Mouse (Mus musculus): ENCODE data around the gene Gcm2. TPM values are rescaled to one million over a fixed set of nuclear protein-coding genes. Genes with fewer than 3 reads are reported as not detected.

Gcm2 gene
- not detected for total RNA-seq (2022)

DNA sequence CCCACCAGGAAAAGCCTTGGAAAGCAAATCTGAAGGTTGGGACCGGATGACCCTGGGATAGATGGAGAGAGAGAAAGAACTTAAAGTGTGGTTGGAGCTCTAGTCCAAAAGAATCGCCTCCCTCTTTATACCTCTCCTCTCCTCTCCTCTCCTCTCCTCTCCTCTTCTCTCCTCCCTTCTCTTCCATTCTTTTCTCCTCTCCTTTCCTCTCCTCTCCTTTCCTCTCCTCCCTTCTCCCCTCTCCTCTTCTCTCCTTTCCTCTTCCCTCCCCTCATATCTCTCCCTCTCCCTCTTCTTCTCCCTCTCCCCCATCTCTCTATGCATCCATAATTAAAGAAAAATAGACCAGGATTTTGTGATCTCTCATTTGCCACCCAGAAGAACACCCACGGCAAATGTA lies at the start of gene Gcm2:
Gcm2 (minus strand) TSS at position 101 of the 400 bp plus-strand sequence.
- no peak for DNase-seq (ENCODE audit: low spot score)

DNA sequence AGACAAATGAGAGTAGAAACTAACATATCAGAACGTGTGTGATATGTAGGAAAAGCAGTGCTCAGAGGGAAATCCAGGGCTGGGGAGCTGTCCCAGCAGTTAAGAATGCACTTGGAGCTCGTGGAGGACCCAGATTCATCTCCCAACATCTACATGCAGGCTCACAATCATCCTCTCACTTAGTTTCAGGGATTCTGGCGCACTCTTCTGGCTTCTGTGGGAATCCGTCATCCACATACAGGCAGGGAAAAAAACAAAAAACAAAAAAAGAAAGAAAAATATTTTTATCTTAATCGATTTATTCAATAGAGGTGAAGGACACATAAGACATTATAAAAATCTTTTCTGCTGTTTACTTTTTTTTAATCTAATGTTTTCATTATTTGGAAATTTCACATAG lies 47.6 kb upstream of the Gcm2 start:
- no peak for DNase-seq (ENCODE audit: low spot score)

DNA sequence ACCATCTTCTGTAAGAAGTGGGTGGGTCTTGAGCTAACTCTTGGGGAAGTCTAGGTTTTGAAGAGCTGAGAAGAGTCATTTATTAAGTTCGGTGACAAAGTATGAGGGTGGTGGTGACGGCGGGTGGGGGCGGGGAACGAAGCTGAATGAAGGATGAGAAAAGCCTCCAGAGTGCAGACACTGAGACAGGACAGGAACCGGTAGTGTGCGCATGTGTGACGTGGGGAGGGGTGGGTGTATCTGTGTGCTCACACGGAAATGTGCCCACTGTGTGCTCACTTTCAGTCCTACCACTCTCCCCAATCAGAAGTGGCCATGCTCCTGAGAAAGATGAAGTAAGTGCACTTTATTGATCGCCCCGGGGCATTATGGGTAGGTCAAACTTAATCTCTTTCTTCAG lies 42.3 kb upstream of the Gcm2 start:
- DNase-seq (ENCODE audit: low spot score), result no peak

DNA sequence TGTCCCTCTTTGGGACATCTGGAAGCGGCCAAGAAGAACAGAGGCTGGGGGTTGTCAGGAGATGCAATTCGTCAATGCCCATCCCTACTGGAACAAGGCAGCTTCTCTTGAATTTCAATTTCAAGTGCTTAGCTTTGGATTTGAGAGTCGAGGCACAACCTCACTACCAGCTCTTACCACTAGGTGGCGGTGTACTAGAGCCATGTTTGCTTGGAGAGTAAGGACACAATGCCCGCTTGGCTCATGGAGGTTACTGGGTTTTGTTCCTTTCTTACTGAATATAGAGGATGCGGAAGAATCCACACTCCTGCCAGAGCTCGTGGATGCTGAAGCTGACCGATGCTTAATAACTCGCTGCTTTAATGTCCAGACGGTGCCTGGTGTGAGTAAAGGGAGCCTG lies 35.4 kb upstream of the Gcm2 start:
- peak; percentile 43 for DNase-seq (ENCODE audit: low spot score)

DNA sequence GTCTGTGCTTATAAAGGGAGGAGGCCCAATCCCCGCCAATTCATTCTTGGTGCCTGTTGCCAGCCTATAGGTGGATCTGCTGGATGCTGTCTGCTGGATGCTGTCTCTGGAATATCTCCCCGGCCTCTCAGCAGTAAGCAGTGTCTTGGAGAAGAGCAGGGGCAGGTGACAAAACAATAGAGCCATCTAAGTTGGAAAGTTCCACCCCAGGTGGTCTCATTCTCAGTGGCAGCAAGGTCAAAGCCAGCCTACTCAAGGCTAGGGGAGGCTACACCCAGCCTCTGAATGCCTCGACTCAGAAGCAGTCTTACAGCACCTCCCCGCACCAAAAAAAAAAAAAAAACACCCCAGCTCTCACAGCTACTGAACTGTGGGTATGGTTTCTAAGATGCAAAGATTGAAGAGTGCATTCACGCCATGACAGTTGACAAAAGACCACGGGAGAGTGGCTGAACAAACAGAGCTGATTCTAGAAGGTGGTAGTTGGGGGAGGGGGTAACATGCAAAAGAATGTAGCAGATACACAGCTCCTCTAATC lies 34.7 kb upstream of the Gcm2 start:
- DNase-seq (ENCODE audit: low spot score), result no peak

DNA sequence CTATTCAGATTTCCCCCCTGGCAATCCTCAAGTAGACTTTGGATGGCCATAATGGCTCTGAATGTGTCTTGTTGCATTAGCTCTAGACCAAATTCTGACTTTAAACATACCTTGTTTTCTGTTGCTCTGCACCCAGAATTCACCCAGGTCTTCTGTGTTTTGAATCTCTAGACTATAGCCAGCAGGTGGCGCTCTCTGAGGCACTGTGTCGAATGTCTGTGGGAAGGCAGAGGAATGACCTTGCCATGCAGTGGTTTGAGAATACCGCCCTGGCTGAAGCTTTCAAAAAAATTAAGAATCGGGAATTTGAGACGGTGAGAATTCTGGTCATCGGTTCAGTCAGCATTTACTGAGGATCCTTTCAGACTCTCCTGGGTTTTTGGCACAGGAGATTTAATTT lies 24.1 kb upstream of the Gcm2 start:
- peak; percentile 38 for DNase-seq (ENCODE audit: low spot score)

DNA sequence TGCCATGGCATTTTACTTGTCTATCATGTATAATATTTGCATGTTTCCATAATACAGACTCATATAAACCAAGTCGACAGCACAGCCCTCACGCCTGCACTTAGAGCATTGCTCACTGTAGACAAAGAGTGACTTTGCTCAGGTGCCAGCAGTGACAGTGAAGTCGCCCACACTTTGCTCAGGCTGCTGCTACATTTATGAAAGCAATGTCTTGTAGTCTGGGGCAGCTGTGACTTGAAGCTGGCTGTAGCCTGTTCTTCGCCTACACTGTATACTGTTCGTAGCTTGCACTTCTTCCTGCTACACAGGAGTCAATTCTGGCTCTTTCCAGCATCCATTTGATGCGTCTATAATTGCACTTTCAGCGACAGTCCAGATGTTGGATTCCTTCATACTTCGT lies 18.2 kb upstream of the Gcm2 start:
- no peak for DNase-seq (ENCODE audit: low spot score)

DNA sequence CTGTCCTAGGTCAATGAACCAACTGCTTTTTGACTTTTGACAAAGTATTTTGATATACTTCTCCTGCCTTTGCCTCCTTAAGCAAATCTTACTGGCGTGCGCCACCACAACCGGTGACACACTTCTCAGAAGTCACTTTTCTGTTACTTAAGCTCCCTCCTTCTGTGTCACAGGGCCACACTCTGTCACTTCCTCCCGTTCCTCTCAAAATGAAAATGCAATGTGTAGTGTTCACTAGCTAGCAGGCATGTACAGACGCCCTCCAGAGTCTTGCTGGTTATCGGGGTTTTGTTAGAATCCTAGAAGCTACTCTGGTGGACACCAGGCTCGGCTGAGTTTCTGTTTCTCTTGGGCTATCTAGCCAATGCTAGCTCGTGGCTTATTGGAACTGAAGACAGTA lies 17.5 kb upstream of the Gcm2 start:
- DNase-seq (ENCODE audit: low spot score), result no peak

DNA sequence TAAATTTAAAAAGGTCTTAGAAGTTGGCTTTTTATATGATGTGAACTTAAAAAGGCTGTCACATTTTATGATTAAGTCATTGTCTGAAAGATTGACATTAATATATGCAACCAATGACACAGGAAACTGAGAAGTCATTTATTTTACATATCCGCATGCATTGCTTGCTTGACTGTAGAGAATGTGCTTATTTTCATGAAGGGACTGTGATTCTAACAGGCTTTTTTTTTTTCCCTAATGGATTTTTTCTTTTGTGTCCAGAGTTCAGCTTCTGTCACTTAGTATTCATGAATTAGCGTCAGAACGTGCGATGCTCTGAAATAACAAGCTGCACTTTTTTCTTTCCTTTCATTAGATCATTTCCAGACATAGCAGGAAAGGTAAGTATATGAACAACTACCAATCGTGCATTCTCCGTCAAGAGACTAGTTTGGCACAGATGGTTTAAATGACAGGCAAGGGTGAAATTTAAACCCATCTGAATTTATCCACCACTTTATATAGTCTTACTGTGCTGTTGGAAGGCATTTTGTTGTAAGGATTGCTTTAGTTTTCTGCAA lies 12.9 kb upstream of the Gcm2 start:
- no peak for DNase-seq (ENCODE audit: low spot score)

DNA sequence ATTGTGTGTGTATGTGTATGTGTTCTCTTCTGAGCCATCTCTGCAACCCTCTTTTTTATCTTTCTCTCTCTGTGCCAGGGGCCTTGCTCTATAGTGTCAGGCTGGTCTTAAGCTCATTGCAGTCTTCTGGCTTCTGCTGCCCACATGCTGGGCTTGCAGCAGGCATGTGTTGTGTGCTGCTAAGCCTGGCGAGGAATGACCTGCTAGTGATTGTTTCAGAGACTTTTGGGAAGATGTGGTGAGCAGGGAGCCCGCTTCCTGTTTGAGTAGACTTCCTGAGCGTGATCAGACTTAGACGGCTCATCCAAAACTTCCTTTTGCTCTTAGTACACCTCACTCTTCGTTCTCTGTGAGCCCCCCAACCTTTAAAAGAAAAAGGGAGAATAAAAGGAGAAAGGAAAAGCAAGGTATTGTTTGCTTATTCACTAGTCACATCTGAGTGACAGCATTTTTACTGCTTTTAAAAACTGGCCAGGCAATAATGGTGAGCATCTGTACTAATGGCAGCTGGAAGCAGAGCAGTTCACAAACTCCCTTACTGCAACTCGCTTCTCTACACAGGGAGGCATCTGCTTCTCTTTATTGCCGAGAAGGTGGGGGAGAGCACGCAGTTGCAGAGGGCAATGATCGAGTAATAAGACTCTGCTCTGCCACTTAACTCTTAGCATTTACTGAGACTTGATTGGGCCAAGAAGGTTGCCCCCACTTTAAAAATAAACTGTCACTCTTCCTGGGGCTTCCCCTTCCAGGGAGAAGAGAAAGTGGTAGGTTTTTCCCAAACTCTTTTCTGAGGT lies 8.5 kb upstream of the Gcm2 start:
- no peak for DNase-seq (ENCODE audit: low spot score)

DNA sequence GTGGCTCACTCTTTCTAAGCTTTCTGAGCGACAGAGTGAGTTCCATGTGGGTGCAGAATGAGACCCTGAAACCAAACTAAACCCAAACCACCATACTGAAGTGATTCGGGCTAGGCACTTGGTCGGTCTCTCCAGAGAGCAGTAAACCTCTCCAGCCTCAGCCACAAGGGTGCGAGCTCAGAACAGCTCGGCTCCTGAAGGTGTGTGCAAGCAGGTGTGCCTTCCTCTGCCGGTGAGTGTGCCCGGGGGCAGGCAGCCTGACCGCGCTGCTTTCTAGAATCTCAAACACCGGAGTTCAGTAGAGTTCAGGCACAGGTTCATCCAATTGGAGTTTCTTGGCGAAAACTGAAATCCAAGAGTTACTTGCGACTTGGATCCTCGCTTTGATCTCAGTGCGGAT lies 3.1 kb upstream of the Gcm2 start, which contains the start of gene Sycp2l:
Sycp2l (plus strand) TSS at position 368 of the 400 bp plus-strand sequence.
- DNase-seq (ENCODE audit: low spot score), result no peak

DNA sequence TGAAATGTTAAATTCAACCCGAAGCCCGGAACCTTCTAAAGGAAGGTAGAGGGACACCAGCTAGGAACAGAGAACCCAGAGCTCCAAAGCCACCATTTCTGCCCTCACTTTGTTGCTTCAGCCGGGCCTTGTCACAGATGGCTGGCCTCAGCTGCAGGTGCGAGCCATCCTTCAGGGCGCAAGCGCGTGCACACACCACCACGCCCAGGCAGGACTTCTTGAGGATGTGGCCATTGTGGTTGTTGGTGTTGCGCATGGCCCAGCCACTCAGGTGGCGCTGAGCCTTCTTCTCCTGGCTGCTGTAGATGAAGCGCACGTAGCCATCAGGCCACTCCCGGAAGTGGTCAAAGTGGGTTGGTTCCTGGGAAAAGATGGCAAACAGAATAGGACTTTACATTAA lies 5.3 kb downstream of the Gcm2 start:
- DNase-seq (ENCODE audit: low spot score), result no peak

DNA sequence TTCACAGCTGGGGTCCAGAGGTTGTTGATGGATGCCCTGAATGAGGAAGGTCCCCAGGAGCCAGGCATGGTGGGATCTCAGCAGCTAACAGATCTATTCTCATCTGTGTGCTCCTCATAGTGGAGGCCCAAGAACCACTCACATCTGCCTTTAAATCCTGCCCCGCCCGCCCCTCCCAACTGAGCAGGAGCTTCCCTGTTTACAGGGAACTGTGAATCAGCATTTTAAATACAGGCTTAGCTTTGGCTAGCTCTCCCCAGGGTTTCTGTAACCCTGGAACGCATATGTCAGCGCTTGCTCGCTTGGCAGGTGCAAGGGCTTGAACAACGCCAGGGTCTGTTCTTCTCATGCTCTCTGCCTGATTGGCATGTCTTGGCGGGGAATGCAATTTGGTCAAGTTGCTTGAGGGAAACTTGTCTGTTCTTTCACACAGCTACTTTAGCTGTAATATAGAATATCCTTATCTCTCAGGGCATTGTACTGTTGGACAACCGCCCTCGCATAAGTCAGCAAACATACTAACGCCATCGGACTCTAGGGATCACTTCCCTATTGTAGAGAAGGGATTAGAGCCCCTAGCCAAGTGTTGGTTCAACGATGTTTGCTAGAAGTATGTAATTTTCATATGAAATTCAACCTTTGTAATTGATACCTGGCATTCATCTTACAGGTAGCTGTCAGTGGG lies 6.9 kb downstream of the Gcm2 start:
- DNase-seq (ENCODE audit: low spot score), result no peak

DNA sequence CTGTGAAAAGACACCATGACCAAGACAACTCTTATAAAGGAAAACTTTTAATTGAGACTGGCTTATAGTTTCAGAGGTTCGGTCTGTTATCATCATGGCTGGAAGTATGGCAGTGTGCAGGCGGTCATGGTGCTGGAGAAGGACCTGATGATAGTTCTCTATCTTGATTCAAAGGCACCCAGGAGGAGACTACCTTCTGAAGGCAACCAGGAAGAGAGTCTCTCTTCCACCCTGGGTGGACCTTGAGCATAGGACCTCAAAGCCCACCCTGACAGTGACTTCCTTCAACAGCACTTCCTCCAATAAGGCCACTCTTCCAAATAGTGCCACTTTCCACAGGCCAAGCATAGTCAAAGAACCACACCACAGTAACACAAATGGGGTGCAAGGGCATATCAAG lies 10.8 kb downstream of the Gcm2 start:
- no peak for DNase-seq (ENCODE audit: low spot score)

DNA sequence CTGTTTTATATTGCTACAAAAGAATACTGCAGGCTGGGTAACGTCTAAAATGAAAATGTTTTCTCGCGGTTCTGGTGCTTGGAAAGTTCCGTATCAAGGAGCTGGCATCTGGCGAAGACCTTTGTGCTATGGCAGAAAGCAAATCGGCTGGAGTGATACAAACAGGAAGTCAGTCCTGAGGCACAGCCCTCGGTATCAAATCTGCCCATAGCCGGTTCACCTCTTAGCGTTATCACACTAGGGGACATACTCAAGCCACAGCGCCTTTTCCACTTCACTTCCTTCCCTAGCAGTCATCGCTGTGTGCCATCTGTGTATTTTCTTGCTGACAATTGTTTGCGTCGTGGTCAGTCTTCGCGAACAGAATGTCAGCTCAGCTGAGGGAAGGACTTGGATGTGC lies 12.5 kb downstream of the Gcm2 start:
- DNase-seq (ENCODE audit: low spot score), result no peak

DNA sequence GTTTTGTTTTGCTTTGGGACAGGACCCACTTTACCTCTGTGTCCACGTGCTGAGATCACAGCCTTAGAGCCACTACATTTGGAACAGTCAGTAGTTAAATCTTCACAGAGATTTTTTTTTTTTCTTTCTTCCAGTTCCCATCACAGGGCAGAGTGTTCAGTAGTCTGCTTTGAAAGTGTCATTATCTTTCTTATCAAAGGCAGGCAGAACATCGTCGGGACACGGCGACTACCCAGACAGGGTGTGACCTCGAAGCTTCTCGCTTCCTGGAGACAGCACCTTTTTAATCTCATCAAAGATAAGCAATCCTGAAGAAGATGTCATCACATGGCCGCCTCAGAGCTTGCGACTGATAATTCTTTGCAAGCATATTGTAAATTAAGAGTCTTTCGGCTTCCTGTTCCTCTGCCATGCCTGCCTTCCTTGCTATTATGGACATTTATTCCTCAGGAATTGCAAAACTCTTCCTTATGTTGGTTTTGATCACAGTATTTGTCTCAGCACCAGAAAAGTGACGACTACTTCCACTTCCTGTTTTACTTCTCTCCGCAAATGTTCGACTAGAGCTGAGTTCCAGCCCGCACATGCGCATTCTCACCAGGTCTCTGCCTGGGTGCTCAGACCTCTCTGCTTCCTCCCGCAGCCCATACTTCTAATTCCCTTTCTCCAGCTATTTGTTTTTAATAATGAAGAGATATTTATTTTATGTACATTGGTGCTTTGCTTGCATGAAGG lies 13.3 kb downstream of the Gcm2 start:
- peak; percentile 24 for DNase-seq (ENCODE audit: low spot score)

DNA sequence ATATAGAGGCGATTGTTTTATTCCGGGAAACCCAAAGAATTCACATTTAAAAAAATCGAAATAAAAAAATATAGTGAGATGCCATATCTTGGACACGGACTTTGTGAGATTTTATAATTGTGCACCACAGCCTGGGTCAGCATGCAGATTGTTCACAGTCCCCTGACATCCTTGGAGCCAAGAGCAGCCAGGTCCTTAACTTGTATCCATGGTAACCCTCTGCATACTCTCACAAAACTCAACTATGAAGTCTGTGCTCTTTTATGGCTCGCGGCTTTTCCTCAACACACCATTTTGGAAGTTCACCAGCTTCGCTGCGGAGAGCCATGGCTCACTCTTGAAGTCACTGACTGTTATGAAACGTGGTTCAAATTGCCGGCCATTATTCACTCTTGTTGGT lies 16.7 kb downstream of the Gcm2 start:
- no peak for DNase-seq (ENCODE audit: low spot score)

DNA sequence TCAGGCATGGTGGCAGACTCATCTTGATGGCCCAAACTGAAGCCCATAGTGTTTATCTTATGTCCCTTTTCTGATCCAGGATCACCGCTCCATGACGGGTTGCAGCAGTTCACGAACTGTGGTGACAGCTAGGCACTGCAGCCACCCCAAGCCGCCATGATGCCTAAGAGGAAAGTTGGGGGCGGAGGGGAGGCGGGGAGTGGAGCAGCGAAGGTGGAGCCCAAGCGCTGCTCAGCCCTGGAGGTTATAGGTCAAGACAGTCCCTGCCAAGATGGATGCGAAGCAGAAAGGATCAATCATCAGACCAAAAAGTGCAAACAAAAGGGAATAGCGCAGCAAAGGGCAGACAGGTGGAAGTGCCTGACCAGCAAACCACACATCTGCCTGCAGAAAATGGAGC lies 19.6 kb downstream of the Gcm2 start:
- DNase-seq (ENCODE audit: low spot score), result no peak

DNA sequence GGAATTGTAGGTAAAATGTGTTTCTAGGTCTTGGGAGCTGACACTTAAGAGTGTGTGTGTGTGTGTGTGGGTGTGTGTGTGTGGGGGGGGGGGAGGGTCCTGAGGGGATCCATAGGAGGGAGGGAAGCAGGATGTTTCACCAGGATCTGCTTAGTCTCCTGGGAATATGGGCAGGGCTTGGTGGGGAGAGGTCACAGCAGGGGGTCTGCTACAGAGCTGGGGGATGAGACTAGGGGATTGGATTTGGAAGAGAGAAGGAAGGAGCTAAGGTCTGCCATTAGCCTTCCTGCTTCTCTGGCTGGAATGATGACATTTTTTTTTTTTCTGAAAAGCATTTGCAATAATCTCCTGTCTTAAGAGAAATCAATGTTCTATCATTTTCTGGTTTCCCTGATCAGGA lies 22.1 kb downstream of the Gcm2 start:
- DNase-seq (ENCODE audit: low spot score), result no peak

DNA sequence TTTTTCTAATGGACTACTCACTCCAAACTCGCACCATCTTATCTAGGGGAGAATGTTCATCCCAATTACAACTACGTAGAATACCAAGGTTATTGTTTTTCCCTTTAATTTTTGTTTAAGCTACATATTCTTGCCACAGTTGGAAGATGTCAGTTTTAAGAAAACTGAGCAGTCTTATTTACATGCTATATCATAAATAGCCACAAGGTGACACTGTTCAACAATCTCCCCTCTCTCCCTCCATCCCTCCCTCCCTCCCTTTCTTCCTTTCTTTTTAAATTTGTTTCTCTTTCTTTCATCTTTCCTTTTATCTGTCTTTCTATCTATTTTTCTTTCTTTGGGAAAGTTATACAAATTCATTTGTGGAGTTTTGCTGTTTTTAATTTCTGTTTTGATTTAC lies 25.7 kb downstream of the Gcm2 start:
- DNase-seq (ENCODE audit: low spot score), result no peak

DNA sequence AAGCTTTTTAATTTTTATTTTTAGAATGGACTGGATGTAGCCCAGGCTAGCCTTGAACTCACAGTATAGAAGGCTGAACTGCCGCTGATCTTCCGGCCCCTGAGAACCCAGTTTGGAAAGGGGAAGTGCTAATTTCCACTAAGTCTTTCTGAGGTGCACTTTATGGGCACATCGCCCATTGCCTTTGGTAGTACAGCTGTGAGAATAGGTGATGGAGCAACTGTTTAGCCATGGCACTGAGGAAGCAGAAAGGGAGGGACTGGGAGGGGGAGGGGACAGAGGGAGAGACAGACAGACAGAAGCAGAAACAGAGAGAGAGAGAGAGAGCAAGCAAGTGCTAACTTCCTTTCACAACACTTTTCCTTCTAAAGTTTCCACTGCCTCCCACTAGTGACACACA lies 26.3 kb downstream of the Gcm2 start:
- no peak for DNase-seq (ENCODE audit: low spot score)

DNA sequence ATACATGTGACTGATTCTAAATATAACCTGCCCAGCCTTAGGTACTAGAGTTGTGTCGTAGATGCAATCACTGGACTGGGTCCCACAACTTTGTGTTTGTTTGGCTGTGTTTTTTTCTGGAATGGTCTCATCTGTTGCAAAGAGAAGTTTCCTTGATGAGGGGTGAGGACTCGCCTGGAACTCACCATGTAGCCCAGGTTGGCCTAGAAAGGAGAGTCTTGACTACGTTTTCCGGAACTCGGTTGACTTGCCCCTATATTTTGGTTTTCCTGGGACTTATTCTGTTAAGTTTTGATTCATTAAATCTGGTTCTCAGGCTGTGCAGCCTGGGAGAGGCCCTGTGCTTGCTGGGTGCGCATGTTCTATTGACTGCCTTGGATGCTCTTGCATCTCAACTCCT lies 30.1 kb downstream of the Gcm2 start:
- DNase-seq (ENCODE audit: low spot score), result no peak
